Mouse (Mus musculus) heart, embryonic 10.5 days (tissue): Measurements from ENCODE around the gene Olfr325. TPM values are rescaled to one million over a fixed set of nuclear protein-coding genes. Genes with fewer than 3 reads are reported as not detected.
A peak's percentile ranks its signal among the peaks of the same experiment; 100 is the strongest.
"Not testable (repeated sequence)": the region's sequence is repeated elsewhere in the genome, so short reads cannot be mapped to it uniquely, and the experiment has no call there.

Experiments
- DNase-seq: peaks from one replicate; pipeline ENCODE4 v3.0.0-alpha.2; 2017; ENCODE audit warnings: low spot score
- H3K27ac ChIP-seq: fragments of 300-500 bp; sonication (generic); 2 replicates; pipeline ENCODE4 v1.5.1; 2016; ENCODE audit warnings: mild to moderate bottlenecking
- H3K27me3 ChIP-seq: fragments of 300-500 bp; sonication (generic); 2 replicates; pipeline ENCODE4 v1.6.1; 2016; ENCODE audit warnings: mild to moderate bottlenecking; ENCODE audit not compliant: poor library complexity, insufficient read depth, severe bottlenecking
- H3K36me3 ChIP-seq: fragments of 300-500 bp; sonication (generic); 2 replicates; pipeline ENCODE4 v1.6.1; 2016; ENCODE audit warnings: mild to moderate bottlenecking, moderate library complexity
- H3K4me1 ChIP-seq: fragments of 300-500 bp; sonication (generic); 2 replicates; pipeline ENCODE4 v1.6.1; 2016; ENCODE audit warnings: mild to moderate bottlenecking
- H3K4me3 ChIP-seq: fragments of 300-500 bp; sonication (generic); 2 replicates; pipeline ENCODE4 v1.5.1; 2016; ENCODE audit warnings: mild to moderate bottlenecking, moderate library complexity
- H3K9me3 ChIP-seq: fragments of 300-500 bp; sonication (generic); 2 replicates; pipeline ENCODE4 v1.6.1; 2016; ENCODE audit warnings: mild to moderate bottlenecking, moderate library complexity
- WGBS: fragments of 180-500 bp; shearing (Covaris S2); methylation state at CpG from one replicate; pipeline ENCODE4 v1.1.7; 2016; 5-methylcytosine and 5-hydroxymethylcytosine counted together
- polyA plus RNA-seq: library from polyadenylated mRNA; unstranded; fragments of >200 nt; fragmentation: Nextera tagmentation; extraction: Ambion mirVana; gene quantifications from 2 replicates; pipeline ENCODE4 v1.2.1, GENCODE M21; 2016

Olfr325 gene
- not detected in 2 replicates for polyA plus RNA-seq

GRCm38 (mm10) chr11:58577430-58577829 lies at the start of gene Olfr325:
Gene Olfr325, plus strand, starts transcription at chr11:58577730.
- Histone ChIP-seq H3K36me3 (no peaks in the 10 kb centered on the region), H3K9me3 (no peaks in the 10 kb centered on the region), H3K27me3 (no peaks in the 10 kb centered on the region), H3K4me3 (no peak within 1 kb of the TSS), H3K27ac (no peak within 1 kb of the TSS), H3K4me1 (no peaks in the 10 kb centered on the region)
- DNase-seq: no peak
- WGBS: 78% methylated on average over 1 of the region's 1 CpGs

- not testable (repeated sequence) for H3K9me3 ChIP-seq, DNase-seq, H3K27me3 ChIP-seq, H3K4me3 ChIP-seq, H3K36me3 ChIP-seq, H3K4me1 ChIP-seq, H3K27ac ChIP-seq
Observed at GRCm38 (mm10) chr11:58534736-58535135, 42.8 kb upstream of the Olfr325 start, which contains the start of gene Olfr330. Gene Olfr330, minus strand, starts transcription at chr11:58534836.

- WGBS: 75% methylated on average over 5 of the region's 5 CpGs
- H3K36me3 ChIP-seq: no peaks in the 10 kb centered on the region
- no peak for DNase-seq
- no peak within 1 kb of the TSS for H3K27ac ChIP-seq
- no peaks in the 10 kb centered on the region for H3K4me1 ChIP-seq
- H3K9me3 ChIP-seq: no peaks in the 10 kb centered on the region
- H3K4me3 ChIP-seq: no peak within 1 kb of the TSS
- no peaks in the 10 kb centered on the region for H3K27me3 ChIP-seq
Observed at GRCm38 (mm10) chr11:58546322-58546721, 31.2 kb upstream of the Olfr325 start, which contains the start of gene Olfr329-ps. Gene Olfr329-ps, minus strand, starts transcription at chr11:58546422.

- Histone ChIP-seq H3K9me3 (no peaks in the 10 kb centered on the region), H3K4me3 (no peak within 1 kb of the TSS), H3K36me3 (no peaks in the 10 kb centered on the region), H3K4me1 (no peaks in the 10 kb centered on the region), H3K27ac (no peak within 1 kb of the TSS), H3K27me3 (no peaks in the 10 kb centered on the region)
- no peak for DNase-seq
- 79% methylated on average over 1 of the region's 1 CpGs for WGBS
Observed at GRCm38 (mm10) chr11:58555536-58555935, 22.0 kb upstream of the Olfr325 start, which contains the start of gene Olfr328. Gene Olfr328, minus strand, starts transcription at chr11:58555636.

GRCm38 (mm10) chr11:58570405-58570804 lies 7.1 kb upstream of the Olfr325 start, which contains the start of gene Olfr224:
Gene Olfr224, minus strand, starts transcription at chr11:58570553.
- DNase-seq: no peak
- H3K4me3 ChIP-seq: no peak within 1 kb of the TSS
- H3K9me3 ChIP-seq: no peaks in the 10 kb centered on the region
- WGBS: 67% methylated on average over 5 of the region's 5 CpGs
- no peaks in the 10 kb centered on the region for H3K27me3 ChIP-seq
- no peaks in the 10 kb centered on the region for H3K36me3 ChIP-seq
- H3K4me1 ChIP-seq: no peaks in the 10 kb centered on the region
- no peak within 1 kb of the TSS for H3K27ac ChIP-seq

GRCm38 (mm10) chr11:58578636-58579035 lies 1.1 kb downstream of the Olfr325 start:
- Histone ChIP-seq H3K27ac (no peak overlapping the region), H3K9me3 (no peaks in the 10 kb centered on the region), H3K4me1 (no peaks in the 10 kb centered on the region), H3K4me3 (no peak overlapping the region), H3K27me3 (no peaks in the 10 kb centered on the region), H3K36me3 (no peaks in the 10 kb centered on the region)
- no peak for DNase-seq
- WGBS: 75% methylated on average over 8 of the region's 8 CpGs

- Histone ChIP-seq H3K4me3 (no peak overlapping the region), H3K27me3 (no peaks in the 10 kb centered on the region), H3K4me1 (no peaks in the 10 kb centered on the region), H3K36me3 (no peaks in the 10 kb centered on the region), H3K27ac (no peak overlapping the region), H3K9me3 (no peaks in the 10 kb centered on the region)
- peak; percentile 84 for DNase-seq
- WGBS: 56% methylated on average over 7 of the region's 7 CpGs
Observed at GRCm38 (mm10) chr11:58587898-58588348, 10.4 kb downstream of the Olfr325 start.

GRCm38 (mm10) chr11:58588620-58589250 lies 11.2 kb downstream of the Olfr325 start:
- Histone ChIP-seq H3K4me3 (no peak overlapping the region), H3K36me3 (no peaks in the 10 kb centered on the region), H3K4me1 (no peaks in the 10 kb centered on the region), H3K27me3 (no peaks in the 10 kb centered on the region), H3K27ac (no peak overlapping the region), H3K9me3 (no peaks in the 10 kb centered on the region)
- no peak for DNase-seq
- WGBS: 64% methylated on average over 3 of the region's 3 CpGs

- no peaks in the 10 kb centered on the region for H3K9me3 ChIP-seq
- WGBS: 82% methylated on average over 6 of the region's 6 CpGs
- no peak for DNase-seq
- no peaks in the 10 kb centered on the region for H3K4me1 ChIP-seq
- H3K27ac ChIP-seq: no peak within 1 kb of the TSS
- H3K4me3 ChIP-seq: no peak within 1 kb of the TSS
- no peaks in the 10 kb centered on the region for H3K27me3 ChIP-seq
- no peaks in the 10 kb centered on the region for H3K36me3 ChIP-seq
Observed at GRCm38 (mm10) chr11:58594814-58595213, 17.3 kb downstream of the Olfr325 start, which contains the start of gene Olfr324. Gene Olfr324, plus strand, starts transcription at chr11:58595114.

GRCm38 (mm10) chr11:58597837-58598236 lies 20.3 kb downstream of the Olfr325 start:
- 82% methylated on average over 13 of the region's 13 CpGs for WGBS
- Histone ChIP-seq H3K4me1 (no peaks in the 10 kb centered on the region), H3K27me3 (no peaks in the 10 kb centered on the region), H3K27ac (no peak overlapping the region), H3K9me3 (no peaks in the 10 kb centered on the region), H3K4me3 (no peak overlapping the region), H3K36me3 (no peaks in the 10 kb centered on the region)
- DNase-seq: no peak

GRCm38 (mm10) chr11:58602062-58602461 lies 24.5 kb downstream of the Olfr325 start:
- H3K36me3 ChIP-seq: no peaks in the 10 kb centered on the region
- H3K27me3 ChIP-seq: no peaks in the 10 kb centered on the region
- H3K27ac ChIP-seq: no peak overlapping the region
- H3K4me3 ChIP-seq: no peak overlapping the region
- H3K9me3 ChIP-seq: no peaks in the 10 kb centered on the region
- DNase-seq: no peak
- no peaks in the 10 kb centered on the region for H3K4me1 ChIP-seq

- no peak for DNase-seq
- no peak overlapping the region for H3K4me3 ChIP-seq
- H3K9me3 ChIP-seq: no peaks in the 10 kb centered on the region
- H3K27me3 ChIP-seq: no peaks in the 10 kb centered on the region
- no peaks in the 10 kb centered on the region for H3K4me1 ChIP-seq
- no peak overlapping the region for H3K27ac ChIP-seq
- WGBS: 80% methylated on average over 6 of the region's 6 CpGs
- H3K36me3 ChIP-seq: no peaks in the 10 kb centered on the region
Observed at GRCm38 (mm10) chr11:58602800-58603560, 25.4 kb downstream of the Olfr325 start.

GRCm38 (mm10) chr11:58604688-58605087 lies 27.2 kb downstream of the Olfr325 start:
- H3K4me1 ChIP-seq: no peaks in the 10 kb centered on the region
- H3K27ac ChIP-seq: no peak overlapping the region
- DNase-seq: no peak
- no peak overlapping the region for H3K4me3 ChIP-seq
- no peaks in the 10 kb centered on the region for H3K27me3 ChIP-seq
- no peaks in the 10 kb centered on the region for H3K36me3 ChIP-seq
- no peaks in the 10 kb centered on the region for H3K9me3 ChIP-seq
- 59% methylated on average over 2 of the region's 2 CpGs for WGBS
